Mouse (Mus musculus): ENCODE measurements at regions not wholly inside any gene's neighbourhood (a gene's known extent, or its start where the extent isn't known, plus 50 kb on each side); places are given as distances from the start of the nearest gene placed in this dataset.

DNA sequence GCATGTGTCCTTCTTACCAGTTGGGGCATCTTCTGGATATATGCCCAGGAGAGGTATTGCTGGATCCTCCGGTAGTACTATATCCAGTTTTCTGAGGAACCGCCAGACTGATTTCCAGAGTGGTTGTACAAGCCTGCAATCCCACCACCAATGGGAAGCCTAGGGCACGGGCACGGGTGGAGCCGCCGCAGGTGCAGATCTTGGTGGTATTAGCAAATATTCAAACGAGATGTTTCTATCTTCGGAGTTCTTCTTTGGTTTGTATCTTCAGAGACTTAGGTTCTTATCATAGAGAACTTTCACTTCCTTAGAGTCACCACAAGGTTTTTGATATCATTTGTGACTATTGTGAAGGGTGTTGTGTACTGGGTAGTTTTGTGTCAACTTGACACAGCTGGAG lies 103.1 kb downstream of the Btbd35f12 start:
- peak; percentile 43 for DNase-seq
